Mouse (Mus musculus): ENCODE measurements around the gene Ap3s2.

GRCm38 (mm10) chr7:79894790-79895189 lies 25.7 kb downstream of the Ap3s2 start:
- TF ChIP-seq POLR2A (IDR thresholded peaks at IDR 0.05; ENCODE audit: borderline replicate concordance, low read depth, low read length) (no peak), CTCF (IDR thresholded peaks at IDR 0.05; ENCODE audit: low read depth, low read length) (no peak)
